Mouse (Mus musculus): ENCODE results near the gene Prf1. TPM values are rescaled to one million over a fixed set of nuclear protein-coding genes. Genes with fewer than 3 reads are reported as not detected.

Prf1 gene
- polyA plus RNA-seq, 1 experiment, result not detected

- TF ChIP-seq CTCF (IDR thresholded peaks at IDR 0.05; ENCODE audit: control insufficient read depth, insufficient read depth, insufficient replicate concordance, low read depth, low read length), result no peak
- no peak for TF ChIP-seq POLR2A (IDR thresholded peaks at IDR 0.05; ENCODE audit: control insufficient read depth, low read depth, low read length)
- Histone ChIP-seq H3K27me3 (ENCODE audit: control insufficient read depth, insufficient read depth, low read length) (no peaks in the 10 kb centered on the region), H3K36me3 (ENCODE audit: control insufficient read depth, insufficient read depth, low read length) (no peaks in the 10 kb centered on the region), H3K4me3 (ENCODE audit: control insufficient read depth, low read depth, low read length) (no peak overlapping the region), H3K27ac (ENCODE audit: control insufficient read depth, insufficient read depth, low read depth, low read length) (no peak overlapping the region), H3K4me1 (ENCODE audit: control insufficient read depth, insufficient read depth, low read length) (no peaks in the 10 kb centered on the region)
These were observed 8.4 kb downstream of the Prf1 start for GRCm38 (mm10) chr10:61305928-61306590.

DNA sequence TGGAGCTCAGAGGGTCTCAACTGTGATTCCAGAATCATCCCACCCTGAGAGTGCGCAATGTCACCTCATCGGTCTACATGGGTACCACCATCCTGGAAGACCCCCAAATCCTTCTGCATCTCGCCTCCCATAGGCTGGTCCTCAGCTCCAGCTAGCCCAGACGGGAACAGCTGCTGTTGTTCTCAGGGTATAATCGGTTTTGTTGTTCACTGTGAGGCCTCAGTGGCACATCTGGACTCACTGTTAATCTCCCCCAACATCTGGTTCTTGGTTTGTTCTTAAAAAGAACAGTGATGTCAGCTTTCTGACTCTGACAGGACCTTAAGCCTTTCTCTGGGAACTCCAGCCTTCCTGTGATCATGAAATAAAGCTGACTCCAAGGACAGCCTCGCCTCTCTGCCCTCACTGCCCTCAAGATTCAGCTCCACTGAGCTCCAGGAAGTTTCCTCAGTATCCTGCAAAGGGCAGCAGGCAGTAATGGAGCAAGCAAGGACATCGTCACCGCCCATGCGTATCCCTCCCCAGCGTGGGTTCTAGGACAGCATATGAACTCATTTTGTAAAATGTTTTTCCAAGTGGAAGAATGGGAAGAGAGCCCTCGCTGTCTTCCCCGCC, 11.2 kb downstream of the Prf1 start:
- Histone ChIP-seq H3K36me3 (ENCODE audit: control insufficient read depth, insufficient read depth, low read length) (no peaks in the 10 kb centered on the region), H3K27ac (ENCODE audit: control insufficient read depth, insufficient read depth, low read depth, low read length) (no peak overlapping the region), H3K27me3 (ENCODE audit: control insufficient read depth, insufficient read depth, low read length) (no peaks in the 10 kb centered on the region), H3K4me1 (ENCODE audit: control insufficient read depth, insufficient read depth, low read length) (no peaks in the 10 kb centered on the region; the same call in 1 of the 2 replicates), H3K4me3 (ENCODE audit: control insufficient read depth, low read depth, low read length) (no peak overlapping the region)
- TF ChIP-seq CTCF (IDR thresholded peaks at IDR 0.05; ENCODE audit: control insufficient read depth, insufficient read depth, insufficient replicate concordance, low read depth, low read length) (no peak), POLR2A (IDR thresholded peaks at IDR 0.05; ENCODE audit: control insufficient read depth, low read depth, low read length) (no peak)

DNA sequence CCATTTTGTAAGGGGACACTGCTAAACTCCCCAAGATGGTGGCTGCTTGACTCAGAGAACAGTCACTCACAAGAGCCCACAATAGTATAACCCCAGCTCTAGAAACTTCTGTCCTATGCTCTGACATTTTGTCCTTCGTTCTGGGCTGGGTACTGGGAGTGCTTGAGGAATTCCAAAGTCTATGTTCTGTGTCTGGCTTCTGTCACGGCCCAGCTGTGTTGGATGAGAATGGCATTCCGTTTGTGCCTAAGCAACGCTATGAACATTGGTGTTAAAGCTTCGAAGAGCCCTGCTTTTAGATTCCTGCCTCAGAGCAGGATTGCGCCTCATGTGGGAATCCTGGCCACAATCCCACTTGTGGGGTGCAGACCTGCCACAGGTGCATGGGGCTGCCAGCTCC, 14.5 kb downstream of the Prf1 start:
- no peaks in the 10 kb centered on the region for H3K36me3 ChIP-seq (ENCODE audit: control insufficient read depth, insufficient read depth, low read length)
- no peak overlapping the region for H3K27ac ChIP-seq (ENCODE audit: control insufficient read depth, insufficient read depth, low read depth, low read length)
- H3K4me3 ChIP-seq (ENCODE audit: control insufficient read depth, low read depth, low read length), result no peak overlapping the region
- H3K4me1 ChIP-seq (ENCODE audit: control insufficient read depth, insufficient read depth, low read length), result no peaks in the 10 kb centered on the region; the same call in 1 of the 2 replicates
- H3K27me3 ChIP-seq (ENCODE audit: control insufficient read depth, insufficient read depth, low read length), result no peaks in the 10 kb centered on the region
- TF ChIP-seq POLR2A (IDR thresholded peaks at IDR 0.05; ENCODE audit: control insufficient read depth, low read depth, low read length) (no peak), CTCF (IDR thresholded peaks at IDR 0.05; ENCODE audit: control insufficient read depth, insufficient read depth, insufficient replicate concordance, low read depth, low read length) (no peak)

DNA sequence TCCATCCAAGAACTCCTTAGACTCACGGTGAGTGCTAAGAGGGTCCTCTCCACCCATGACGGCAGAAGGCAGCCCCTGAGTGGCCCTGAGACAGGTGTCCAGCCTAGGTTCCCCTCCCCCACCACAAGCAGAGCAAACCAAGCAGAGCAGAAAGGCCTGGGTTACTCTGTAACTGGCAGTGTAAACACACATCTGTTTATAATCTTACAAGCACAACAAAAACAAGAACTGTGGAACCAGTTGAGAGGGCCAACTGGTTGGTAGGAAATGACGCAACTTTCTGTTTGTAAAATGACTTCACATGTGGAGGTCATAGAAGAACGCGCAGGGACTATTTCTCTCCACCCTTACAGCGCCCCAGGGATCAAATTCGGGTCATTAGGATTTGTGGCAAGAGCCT, 15.1 kb downstream of the Prf1 start:
- no peak overlapping the region for H3K27ac ChIP-seq (ENCODE audit: control insufficient read depth, insufficient read depth, low read depth, low read length)
- TF ChIP-seq CTCF (IDR thresholded peaks at IDR 0.05; ENCODE audit: control insufficient read depth, insufficient read depth, insufficient replicate concordance, low read depth, low read length) (no peak), POLR2A (IDR thresholded peaks at IDR 0.05; ENCODE audit: control insufficient read depth, low read depth, low read length) (no peak)
- H3K36me3 ChIP-seq (ENCODE audit: control insufficient read depth, insufficient read depth, low read length), result no peaks in the 10 kb centered on the region
- H3K4me1 ChIP-seq (ENCODE audit: control insufficient read depth, insufficient read depth, low read length), result no peaks in the 10 kb centered on the region; the same call in 1 of the 2 replicates
- no peaks in the 10 kb centered on the region for H3K27me3 ChIP-seq (ENCODE audit: control insufficient read depth, insufficient read depth, low read length)
- H3K4me3 ChIP-seq (ENCODE audit: control insufficient read depth, low read depth, low read length), result no peak overlapping the region

DNA sequence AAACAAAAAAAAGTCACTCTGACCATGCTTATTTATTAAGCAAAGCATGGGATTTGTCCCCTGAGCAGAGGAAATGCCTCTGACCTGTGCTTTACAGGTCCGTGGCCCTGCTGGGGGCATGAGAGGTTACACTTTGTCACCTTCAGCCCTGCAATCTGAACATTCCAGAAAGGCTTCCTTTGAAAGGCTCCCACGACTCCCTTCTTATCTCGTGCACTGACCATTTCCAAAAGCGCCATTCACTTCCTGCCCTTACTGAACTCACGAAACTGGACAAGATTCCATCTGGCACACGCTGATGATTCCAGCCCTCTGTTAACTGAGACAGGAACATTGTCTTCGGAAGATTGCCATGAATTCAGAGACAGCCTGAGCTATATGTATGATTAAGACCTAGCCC, 16.1 kb downstream of the Prf1 start:
- no peaks in the 10 kb centered on the region for H3K27me3 ChIP-seq (ENCODE audit: control insufficient read depth, insufficient read depth, low read length)

GRCm38 (mm10) chr10:61315324-61315880, 17.8 kb downstream of the Prf1 start:
- Histone ChIP-seq H3K36me3 (ENCODE audit: control insufficient read depth, insufficient read depth, low read length) (no peaks in the 10 kb centered on the region), H3K4me3 (ENCODE audit: control insufficient read depth, low read depth, low read length) (no peak overlapping the region), H3K27ac (ENCODE audit: control insufficient read depth, insufficient read depth, low read depth, low read length) (no peak overlapping the region), H3K27me3 (ENCODE audit: control insufficient read depth, insufficient read depth, low read length) (no peaks in the 10 kb centered on the region), H3K4me1 (ENCODE audit: control insufficient read depth, insufficient read depth, low read length) (no peaks in the 10 kb centered on the region; the same call in 1 of the 2 replicates)
- no peak for TF ChIP-seq CTCF (IDR thresholded peaks at IDR 0.05; ENCODE audit: control insufficient read depth, insufficient read depth, insufficient replicate concordance, low read depth, low read length)
- no peak for TF ChIP-seq POLR2A (IDR thresholded peaks at IDR 0.05; ENCODE audit: control insufficient read depth, low read depth, low read length)

More for the DNA sequence above, 16.1 kb downstream of the Prf1 start:
- H3K27ac ChIP-seq (ENCODE audit: control insufficient read depth, insufficient read depth, low read depth, low read length), result no peak overlapping the region
- H3K36me3 ChIP-seq (ENCODE audit: control insufficient read depth, insufficient read depth, low read length), result no peaks in the 10 kb centered on the region
- no peak overlapping the region for H3K4me3 ChIP-seq (ENCODE audit: control insufficient read depth, low read depth, low read length)
- TF ChIP-seq CTCF (IDR thresholded peaks at IDR 0.05; ENCODE audit: control insufficient read depth, insufficient read depth, insufficient replicate concordance, low read depth, low read length), result no peak
- TF ChIP-seq POLR2A (IDR thresholded peaks at IDR 0.05; ENCODE audit: control insufficient read depth, low read depth, low read length), result no peak
- H3K4me1 ChIP-seq (ENCODE audit: control insufficient read depth, insufficient read depth, low read length), result no peaks in the 10 kb centered on the region; the same call in 1 of the 2 replicates

GRCm38 (mm10) chr10:61318527-61318926, 20.9 kb downstream of the Prf1 start:
- Histone ChIP-seq H3K36me3 (ENCODE audit: control insufficient read depth, insufficient read depth, low read length) (no peaks in the 10 kb centered on the region), H3K27ac (ENCODE audit: control insufficient read depth, insufficient read depth, low read depth, low read length) (no peak overlapping the region), H3K4me3 (ENCODE audit: control insufficient read depth, low read depth, low read length) (no peak overlapping the region), H3K27me3 (ENCODE audit: control insufficient read depth, insufficient read depth, low read length) (no peaks in the 10 kb centered on the region), H3K4me1 (ENCODE audit: control insufficient read depth, insufficient read depth, low read length) (no peaks in the 10 kb centered on the region)
- TF ChIP-seq CTCF (IDR thresholded peaks at IDR 0.05; ENCODE audit: control insufficient read depth, insufficient read depth, insufficient replicate concordance, low read depth, low read length), result no peak
- no peak for TF ChIP-seq POLR2A (IDR thresholded peaks at IDR 0.05; ENCODE audit: control insufficient read depth, low read depth, low read length)
